In the genomic region with DNA sequence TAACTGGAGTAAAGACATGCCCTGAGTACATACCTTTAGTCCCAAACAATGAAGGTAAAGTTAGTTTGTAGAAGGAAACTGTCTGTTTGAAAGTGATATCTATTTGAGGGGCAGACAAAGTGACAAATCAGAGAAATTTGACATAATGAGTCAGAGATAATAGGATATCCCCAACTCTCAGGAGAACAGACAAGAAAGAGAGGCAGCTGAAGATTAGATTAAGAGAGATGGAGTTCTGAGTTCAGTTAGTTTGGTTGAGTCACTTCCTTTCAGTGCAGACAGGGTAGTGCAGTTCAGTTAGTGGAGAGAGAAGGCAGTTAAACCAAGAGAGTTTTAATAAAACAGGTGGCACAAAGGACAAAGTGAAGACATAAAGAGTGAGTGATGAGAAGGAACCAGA, we compare ENCODE assay signal across 28 mouse cellular contexts.
"Had no signal": no experiment of that assay in that cellular context is flagged by ENCODE, and none has a peak within 500 bp of the region (broad histone marks: within the 10 kb centered on the region; RNA-seq: fewer than 3 reads in every experiment).

No protein-coding gene starts in this region.

- DNase-seq: left cerebral cortex, postnatal 4 days; liver; liver, embryonic 13.5 days; liver, postnatal 0 days; lung, adult 18-20 months; lung, adult 2 months; lung, embryonic 14.5 days; lung, postnatal 10 days; lung, postnatal 14 days; lung, postnatal 36 days; lung, postnatal 4 days; midbrain, embryonic 14.5 days had no signal

- H3K36me3 ChIP-seq: limb, embryonic 10.5 days; limb, embryonic 12.5 days; limb, embryonic 13.5 days; limb, embryonic 15.5 days; liver, embryonic 12.5 days; liver, embryonic 13.5 days; liver, embryonic 15.5 days; lung, embryonic 15.5 days; midbrain, embryonic 10.5 days; midbrain, embryonic 12.5 days; midbrain, embryonic 13.5 days; midbrain, embryonic 15.5 days; neural tube, embryonic 12.5 days had no signal

- H3K27me3 ChIP-seq: limb, embryonic 12.5 days; limb, embryonic 13.5 days; limb, embryonic 15.5 days; liver, embryonic 12.5 days; liver, embryonic 13.5 days; liver, embryonic 15.5 days; lung, embryonic 15.5 days; megakaryocyte, embryonic 14.5 days; midbrain, embryonic 12.5 days; midbrain, embryonic 13.5 days; midbrain, embryonic 15.5 days; neural tube, embryonic 12.5 days had no signal

- H3K4me3 ChIP-seq: limb, embryonic 10.5 days; limb, embryonic 12.5 days; limb, embryonic 13.5 days; limb, embryonic 15.5 days; liver, embryonic 12.5 days; liver, embryonic 13.5 days; liver, embryonic 15.5 days; lung, embryonic 15.5 days; megakaryocyte, embryonic 14.5 days; midbrain, embryonic 10.5 days; midbrain, embryonic 12.5 days; midbrain, embryonic 13.5 days; midbrain, embryonic 15.5 days; myocyte; neural tube, embryonic 12.5 days had no signal

- H3K9me3 ChIP-seq: limb, embryonic 10.5 days; limb, embryonic 12.5 days; limb, embryonic 13.5 days; limb, embryonic 15.5 days; liver, embryonic 12.5 days; liver, embryonic 13.5 days; liver, embryonic 15.5 days; lung, embryonic 15.5 days; megakaryocyte, embryonic 14.5 days; midbrain, embryonic 10.5 days; midbrain, embryonic 12.5 days; midbrain, embryonic 13.5 days; midbrain, embryonic 15.5 days; neural tube, embryonic 12.5 days had no signal

- H3K4me1 ChIP-seq: limb, embryonic 10.5 days; limb, embryonic 12.5 days; limb, embryonic 13.5 days; limb, embryonic 15.5 days; liver, embryonic 12.5 days; liver, embryonic 13.5 days; liver, embryonic 15.5 days; lung, embryonic 15.5 days; megakaryocyte, embryonic 14.5 days; midbrain, embryonic 10.5 days; midbrain, embryonic 12.5 days; midbrain, embryonic 13.5 days; midbrain, embryonic 15.5 days; neural tube, embryonic 12.5 days had no signal

- H3K27ac ChIP-seq: limb, embryonic 10.5 days; limb, embryonic 12.5 days; limb, embryonic 13.5 days; limb, embryonic 15.5 days; liver, embryonic 12.5 days; liver, embryonic 13.5 days; liver, embryonic 14.5 days; liver, embryonic 15.5 days; lung, embryonic 15.5 days; macrophage; midbrain, embryonic 10.5 days; midbrain, embryonic 12.5 days; midbrain, embryonic 13.5 days; midbrain, embryonic 15.5 days; neural tube, embryonic 12.5 days had no signal

- H3K9ac ChIP-seq: limb, embryonic 12.5 days; limb, embryonic 13.5 days; limb, embryonic 15.5 days; liver, embryonic 12.5 days; liver, embryonic 13.5 days; liver, embryonic 14.5 days; liver, embryonic 15.5 days; liver, postnatal 0 days; lung, embryonic 14.5 days; lung, embryonic 15.5 days; midbrain, embryonic 12.5 days; midbrain, embryonic 13.5 days; midbrain, embryonic 15.5 days; neural tube, embryonic 12.5 days had no signal
